Mouse (Mus musculus) E14TG2a.4 (cell line): ENCODE results near the gene Pimreg.

Experiments
- CTCF ChIP-seq: conservative IDR thresholded peaks from 2 replicates; pipeline ENCODE4 v1.5.1; 2014; ENCODE audit warnings: low read length
- NANOG ChIP-seq: IDR thresholded peaks from 2 replicates; pipeline ENCODE4 v1.6.1; 2014; ENCODE audit warnings: borderline replicate concordance, low read length, mixed read lengths

GRCm38 (mm10) chr11:72022827-72023226 is 19.0 kb upstream of the Pimreg start:
- TF ChIP-seq CTCF: no peak
- no peak for TF ChIP-seq NANOG
